Mouse (Mus musculus): ENCODE measurements around the gene Gm43064. TPM values are rescaled to one million over a fixed set of nuclear protein-coding genes. Genes with fewer than 3 reads are reported as not detected.

Gene Gm43064
- total RNA-seq, 2 experiments from 2014 or later, result 0.49 TPM; not detected in 1

Other genes with a start within 250 kb of the Gm43064 start
- gene Syt6, start 234.3 kb upstream of the Gm43064 start, total RNA-seq (2021), result not detected
- 1 to 10 TPM in 1 of 2 experiments, under 1 TPM in 1; 0.37 to 1.4 TPM for gene Atg4a-ps, start 163.5 kb upstream of the Gm43064 start, total RNA-seq (2021)
- 1 to 10 TPM; 4.4 to 5.8 TPM for gene Olfml3, start 71.6 kb upstream of the Gm43064 start, total RNA-seq (2021)
- not detected for gene Gm10964, start 70.2 kb upstream of the Gm43064 start, total RNA-seq (2021)
- 10 to 100 TPM; 53.8 to 61.3 TPM for gene Hipk1, start 18.0 kb upstream of the Gm43064 start, total RNA-seq (2021)
- gene Dclre1b, start 129 bp upstream of the Gm43064 start, total RNA-seq (2021), result 1 to 10 TPM; 2.5 to 5.1 TPM
- gene Ap4b1, start 53 bp upstream of the Gm43064 start, total RNA-seq (2021), result 10 to 100 TPM in 1 of 2 experiments, 1 to 10 TPM in 1; 7.4 to 10.8 TPM
- gene Bcl2l15, start 23.0 kb downstream of the Gm43064 start, total RNA-seq (2021), result under 1 TPM in 1 of 2 experiments, not detected in 1; 0.44 TPM
- under 1 TPM; 0.52 to 0.59 TPM for gene Ptpn22, start 50.2 kb downstream of the Gm43064 start, total RNA-seq (2021)
- 1 to 10 TPM; 5.2 to 6.2 TPM for gene Rsbn1, start 104.5 kb downstream of the Gm43064 start, total RNA-seq (2021)
- gene Phtf1, start 158.5 kb downstream of the Gm43064 start, total RNA-seq (2021), result 1 to 10 TPM; 3.6 to 3.8 TPM

Data from gastrocnemius, postnatal 36 days (tissue).